Mouse (Mus musculus): ENCODE measurements around the gene Gng7. TPM values are rescaled to one million over a fixed set of nuclear protein-coding genes. Genes with fewer than 3 reads are reported as not detected.

Gng7 gene
- polyA plus RNA-seq, 1 experiment from 2014 or later: 4.7 TPM

DNA sequence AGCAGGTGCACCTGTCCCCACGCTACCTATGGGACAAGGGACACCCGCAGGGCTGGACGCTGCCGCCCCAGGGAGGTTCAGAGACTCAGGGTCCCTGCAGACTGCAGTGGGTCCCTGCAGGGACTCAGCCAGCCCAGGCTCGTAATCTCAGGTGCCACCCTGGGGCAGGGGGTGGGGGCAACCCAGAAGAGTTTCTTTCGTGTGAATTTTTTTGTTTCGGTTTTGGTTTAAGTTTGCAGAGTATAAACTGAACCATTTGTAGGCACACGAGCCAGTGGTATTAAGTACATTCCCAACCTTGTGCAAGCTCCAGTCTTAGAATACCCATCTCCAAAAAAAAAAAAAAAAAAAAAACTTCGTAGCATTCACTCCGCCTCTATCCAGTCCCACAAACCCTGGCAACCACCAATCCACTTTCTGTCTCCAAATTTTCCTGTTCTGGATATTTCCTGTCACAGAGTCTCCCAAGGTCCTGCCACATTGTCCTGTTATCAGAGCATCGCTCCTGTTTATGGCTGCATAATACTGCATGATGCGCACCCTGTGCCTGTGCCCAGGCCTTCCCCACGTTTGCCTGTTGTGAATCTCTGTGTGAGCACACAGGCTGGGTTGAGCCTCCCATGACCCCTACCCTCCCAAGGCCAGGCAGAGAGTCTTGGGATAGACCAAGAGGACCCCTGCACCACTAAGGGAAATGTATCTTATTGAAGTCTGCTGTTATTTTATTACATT, 28.6 kb downstream of the Gng7 start:
- H3K36me3 ChIP-seq (ENCODE audit: control insufficient read depth, insufficient read depth, low read length): no peaks in the 10 kb centered on the region

DNA sequence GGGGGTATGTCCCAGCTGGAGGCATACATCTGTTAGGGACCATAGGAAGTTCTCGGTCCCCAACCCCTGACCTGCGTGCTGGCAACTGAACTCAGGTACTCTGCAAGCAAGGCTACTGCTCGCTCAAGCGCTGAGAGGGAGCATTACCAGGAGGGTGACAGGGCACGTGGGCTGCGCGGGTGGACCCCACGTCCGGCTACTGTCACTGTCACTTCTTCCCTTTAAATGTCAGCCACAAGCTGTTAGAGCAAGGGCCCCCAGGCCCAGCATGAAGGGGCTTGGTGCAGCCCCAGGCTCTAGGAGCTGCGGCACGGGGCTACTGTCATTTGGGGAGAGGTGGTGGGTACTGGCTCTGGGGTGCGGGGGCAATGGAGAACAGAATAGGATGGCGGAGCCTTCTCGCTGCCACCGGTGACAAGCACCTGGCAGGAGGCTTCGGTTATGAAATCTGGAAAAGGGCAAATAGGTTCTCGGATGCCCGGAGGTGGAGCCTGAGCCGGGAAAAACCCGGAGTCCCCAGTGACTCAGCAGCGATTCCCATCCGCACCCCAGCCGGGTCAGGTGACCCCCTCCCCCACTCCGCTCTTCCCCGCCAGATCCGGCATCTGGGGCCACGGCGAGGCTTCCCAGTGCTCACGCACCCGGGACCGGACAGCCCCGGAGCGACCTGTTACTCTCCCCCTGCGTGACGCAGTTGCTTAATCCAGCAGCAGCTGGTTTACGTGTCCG, 29.3 kb downstream of the Gng7 start:
- H3K27ac ChIP-seq (ENCODE audit: low read depth): no peak overlapping the region
- 15% methylated on average over 31 of the region's 37 CpGs for WGBS
- peaks cover 27% of the 10 kb centered on the region for H3K27me3 ChIP-seq (replicated peaks; ENCODE audit: control insufficient read depth, insufficient read depth, low read length)

More for the DNA sequence above, 28.6 kb downstream of the Gng7 start:
- H3K4me2 ChIP-seq (ENCODE audit: low read length): peak overlapping the region; percentile 53
- peaks cover 27% of the 10 kb centered on the region for H3K27me3 ChIP-seq (replicated peaks; ENCODE audit: control insufficient read depth, insufficient read depth, low read length)
- ATAC-seq (replicated peaks; ENCODE audit: low FRiP score, low TSS enrichment, low read depth) (no peak), DNase-seq (ENCODE audit: low spot score) (no peak)
- 0 out of 2 replicates have a peak overlapping the region, but pooled peaks have one; percentile 18 for H3K9ac ChIP-seq (ENCODE audit: low read length)
- H3K4me3 ChIP-seq (ENCODE audit: low read depth, low read length): peak overlapping the region; percentile 25
- 38% methylated on average over 13 of the region's 13 CpGs for WGBS
- H3K9me3 ChIP-seq (ENCODE audit: control insufficient read depth, low read length): no peaks in the 10 kb centered on the region
- no peak overlapping the region for H3K27ac ChIP-seq (ENCODE audit: low read depth)
- peaks cover 8% of the 10 kb centered on the region; the same call in 1 of the 2 replicates for H3K4me1 ChIP-seq (replicated peaks; ENCODE audit: control insufficient read depth, insufficient read depth, low read length)

GRCm38 (mm10) chr10:80984223-80984622, 30.5 kb downstream of the Gng7 start:
- no peak for ATAC-seq (replicated peaks; ENCODE audit: low FRiP score, low TSS enrichment, low read depth)

More for the DNA sequence above, 29.3 kb downstream of the Gng7 start:
- Histone ChIP-seq H3K9ac (ENCODE audit: low read length) (0 out of 2 replicates have a peak overlapping the region, but pooled peaks have one; percentile 18), H3K36me3 (ENCODE audit: control insufficient read depth, insufficient read depth, low read length) (no peaks in the 10 kb centered on the region), H3K9me3 (ENCODE audit: control insufficient read depth, low read length) (no peaks in the 10 kb centered on the region), H3K4me3 (ENCODE audit: low read depth, low read length) (peak overlapping the region; percentile 25), H3K4me2 (ENCODE audit: low read length) (peak overlapping the region; percentile 53), H3K4me1 (replicated peaks; ENCODE audit: control insufficient read depth, insufficient read depth, low read length) (peaks cover 8% of the 10 kb centered on the region; the same call in 1 of the 2 replicates)
- no peak for DNase-seq (ENCODE audit: low spot score)
- no peak for ATAC-seq (replicated peaks; ENCODE audit: low FRiP score, low TSS enrichment, low read depth)

GRCm38 (mm10) chr10:80982381-80982780, 32.4 kb downstream of the Gng7 start:
- WGBS: 56% methylated on average over 4 of the region's 4 CpGs
- Histone ChIP-seq H3K9ac (ENCODE audit: low read length) (no peak overlapping the region), H3K4me3 (ENCODE audit: low read depth, low read length) (no peak overlapping the region), H3K4me1 (replicated peaks; ENCODE audit: control insufficient read depth, insufficient read depth, low read length) (peaks cover 4% of the 10 kb centered on the region; the same call in 1 of the 2 replicates), H3K9me3 (ENCODE audit: control insufficient read depth, low read length) (no peaks in the 10 kb centered on the region), H3K36me3 (ENCODE audit: control insufficient read depth, insufficient read depth, low read length) (no peaks in the 10 kb centered on the region), H3K4me2 (ENCODE audit: low read length) (no peak overlapping the region), H3K27ac (ENCODE audit: low read depth) (no peak overlapping the region), H3K27me3 (replicated peaks; ENCODE audit: control insufficient read depth, insufficient read depth, low read length) (peaks cover 24% of the 10 kb centered on the region)
- ATAC-seq (replicated peaks; ENCODE audit: low FRiP score, low TSS enrichment, low read depth) (no peak), DNase-seq (ENCODE audit: low spot score) (no peak)

More at GRCm38 (mm10) chr10:80984223-80984622, 30.5 kb downstream of the Gng7 start:
- Histone ChIP-seq H3K36me3 (ENCODE audit: control insufficient read depth, insufficient read depth, low read length) (no peaks in the 10 kb centered on the region), H3K4me2 (ENCODE audit: low read length) (no peak overlapping the region), H3K9ac (ENCODE audit: low read length) (no peak overlapping the region), H3K9me3 (ENCODE audit: control insufficient read depth, low read length) (no peaks in the 10 kb centered on the region), H3K27me3 (replicated peaks; ENCODE audit: control insufficient read depth, insufficient read depth, low read length) (peaks cover 27% of the 10 kb centered on the region), H3K27ac (ENCODE audit: low read depth) (no peak overlapping the region), H3K4me3 (ENCODE audit: low read depth, low read length) (no peak overlapping the region), H3K4me1 (replicated peaks; ENCODE audit: control insufficient read depth, insufficient read depth, low read length) (peaks cover 8% of the 10 kb centered on the region; the same call in 1 of the 2 replicates)
- DNase-seq (ENCODE audit: low spot score): no peak
- WGBS: 87% methylated on average over 12 of the region's 12 CpGs

GRCm38 (mm10) chr10:80981564-80982112, 33.1 kb downstream of the Gng7 start:
- H3K9me3 ChIP-seq (ENCODE audit: control insufficient read depth, low read length): no peaks in the 10 kb centered on the region
- H3K4me1 ChIP-seq (replicated peaks; ENCODE audit: control insufficient read depth, insufficient read depth, low read length): peaks cover 4% of the 10 kb centered on the region; the same call in 1 of the 2 replicates
- H3K4me3 ChIP-seq (ENCODE audit: low read depth, low read length): no peak overlapping the region
- no peak overlapping the region for H3K27ac ChIP-seq (ENCODE audit: low read depth)
- DNase-seq (ENCODE audit: low spot score): no peak
- H3K4me2 ChIP-seq (ENCODE audit: low read length): no peak overlapping the region
- H3K9ac ChIP-seq (ENCODE audit: low read length): no peak overlapping the region
- ATAC-seq (replicated peaks; ENCODE audit: low FRiP score, low TSS enrichment, low read depth): no peak
- no peaks in the 10 kb centered on the region for H3K36me3 ChIP-seq (ENCODE audit: control insufficient read depth, insufficient read depth, low read length)
- WGBS: 62% methylated on average over 7 of the region's 7 CpGs
- peaks cover 24% of the 10 kb centered on the region for H3K27me3 ChIP-seq (replicated peaks; ENCODE audit: control insufficient read depth, insufficient read depth, low read length)

GRCm38 (mm10) chr10:80975478-80975877, 39.3 kb downstream of the Gng7 start:
- H3K27ac ChIP-seq (ENCODE audit: low read depth): no peak overlapping the region; the same call in 1 of the 2 replicates
- H3K4me1 ChIP-seq (replicated peaks; ENCODE audit: control insufficient read depth, insufficient read depth, low read length): peaks cover 22% of the 10 kb centered on the region
- H3K9ac ChIP-seq (ENCODE audit: low read length): no peak overlapping the region
- DNase-seq (ENCODE audit: low spot score): peak; percentile 71
- WGBS: 74% methylated on average over 11 of the region's 11 CpGs
- H3K36me3 ChIP-seq (ENCODE audit: control insufficient read depth, insufficient read depth, low read length): no peaks in the 10 kb centered on the region
- peak; percentile 62; the same call in 1 of the 2 replicates for ATAC-seq (replicated peaks; ENCODE audit: low FRiP score, low TSS enrichment, low read depth)
- no peak overlapping the region for H3K4me3 ChIP-seq (ENCODE audit: low read depth, low read length)
- H3K27me3 ChIP-seq (replicated peaks; ENCODE audit: control insufficient read depth, insufficient read depth, low read length): no peaks in the 10 kb centered on the region
- H3K4me2 ChIP-seq (ENCODE audit: low read length): no peak overlapping the region
- peaks cover 4% of the 10 kb centered on the region; the same call in 1 of the 2 replicates for H3K9me3 ChIP-seq (ENCODE audit: control insufficient read depth, low read length)

DNA sequence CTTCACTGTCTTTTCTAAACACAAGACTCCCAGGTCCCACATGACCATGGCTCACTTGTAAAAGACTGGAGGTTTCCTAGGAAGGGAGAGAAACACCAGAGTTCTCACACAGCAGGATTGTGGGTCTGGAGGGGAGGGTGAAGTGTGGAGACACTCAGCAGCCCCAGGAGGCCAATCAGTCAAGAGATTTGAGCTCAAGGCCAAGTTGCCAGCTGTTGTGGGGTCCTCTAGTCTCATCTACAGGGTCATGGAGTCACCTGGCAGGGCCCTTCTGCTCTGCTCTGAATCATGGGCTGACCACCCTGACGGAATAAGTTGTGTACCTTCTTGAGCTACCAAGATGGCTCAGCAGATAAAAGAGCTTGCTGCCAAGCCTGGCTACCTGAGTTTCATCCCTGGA, 41.0 kb downstream of the Gng7 start:
- H3K9me3 ChIP-seq (ENCODE audit: control insufficient read depth, low read length): peaks cover 4% of the 10 kb centered on the region; the same call in 1 of the 2 replicates
- no peak overlapping the region for H3K4me3 ChIP-seq (ENCODE audit: low read depth, low read length)
- DNase-seq (ENCODE audit: low spot score) (no peak), ATAC-seq (replicated peaks; ENCODE audit: low FRiP score, low TSS enrichment, low read depth) (no peak)
- H3K4me1 ChIP-seq (replicated peaks; ENCODE audit: control insufficient read depth, insufficient read depth, low read length): peaks cover 22% of the 10 kb centered on the region
- no peak overlapping the region for H3K9ac ChIP-seq (ENCODE audit: low read length)
- no peaks in the 10 kb centered on the region for H3K36me3 ChIP-seq (ENCODE audit: control insufficient read depth, insufficient read depth, low read length)
- H3K27me3 ChIP-seq (replicated peaks; ENCODE audit: control insufficient read depth, insufficient read depth, low read length): no peaks in the 10 kb centered on the region
- WGBS: 79% methylated on average over 1 of the region's 1 CpGs
- H3K4me2 ChIP-seq (ENCODE audit: low read length): no peak overlapping the region
- no peak overlapping the region for H3K27ac ChIP-seq (ENCODE audit: low read depth)

Measured in intestine, embryonic 14.5 days (tissue).